Mouse (Mus musculus) ES-E14 (cell line): ENCODE measurements around the gene Snn.

Source experiments
- CHD2 ChIP-seq: IDR thresholded peaks from 2 replicates; pipeline ENCODE4 v1.6.1; 2014; ENCODE audit warnings: mild to moderate bottlenecking, low read depth, low read length, inconsistent platforms
- HCFC1 ChIP-seq: IDR thresholded peaks from 2 replicates; pipeline ENCODE4 v1.6.1; 2012; ENCODE audit warnings: low read length, inconsistent platforms, borderline replicate concordance; ENCODE audit not compliant: insufficient read depth
- ZC3H11A ChIP-seq: IDR thresholded peaks from 2 replicates; pipeline ENCODE4 v1.6.1; 2012; ENCODE audit warnings: low read depth, mild to moderate bottlenecking, inconsistent platforms, low read length, borderline replicate concordance
- ZNF384 ChIP-seq: IDR thresholded peaks from 2 replicates; pipeline ENCODE4 v1.6.1; 2012; ENCODE audit warnings: low read depth, low read length, inconsistent platforms

- TF ChIP-seq HCFC1, result no peak
- TF ChIP-seq ZNF384, result no peak
- no peak for TF ChIP-seq CHD2
- no peak for TF ChIP-seq ZC3H11A
Measured at GRCm38 (mm10) chr16:11077601-11078201, 17.0 kb downstream of the Snn start.
